Mouse (Mus musculus) layer of hippocampus, adult 2 months (tissue): ENCODE measurements around the gene Rpl35a. TPM values are rescaled to one million over a fixed set of nuclear protein-coding genes. Genes with fewer than 3 reads are reported as not detected.

Source experiments
- DNase-seq, 2 experiments: peaks; one replicate each; pipeline ENCODE4 v3.0.0; 2022; ENCODE audit warnings: low spot score in 2 of 2
- H3K27ac ChIP-seq: fragments of 200-600 bp; 2 replicates; pipeline ENCODE4 v1.8.1; 2022
- H3K4me3 ChIP-seq: fragments of 200-600 bp; 2 replicates; pipeline ENCODE4 v1.8.1; 2022; ENCODE audit warnings: mild to moderate bottlenecking
- CTCF ChIP-seq: fragments of 200-600 bp; conservative IDR thresholded peaks from 2 replicates; pipeline ENCODE4 v1.8.1; 2022; ENCODE audit warnings: antibody characterized with exemption, mild to moderate bottlenecking, moderate library complexity
- long read RNA-seq, 2 experiments: library from polyadenylated mRNA; stranded (forward); transcript quantifications; one replicate each; pipeline ENCODE4 v2.0.0; 2021; ENCODE audit warnings: borderline mapping rate in 2 of 2
- total RNA-seq, 2 experiments: library from RNA; stranded (reverse); gene quantifications; 2 replicates each; pipeline ENCODE4 v1.2.3; 2021

Rpl35a gene
- total RNA-seq, result 100 to 1,000 TPM; 323 to 325 TPM
- long read RNA-seq, experiment 1, transcript Rpl35a-201 (5 exons, 491 nt), result minor isoform, 6 of 28 reads
- long read RNA-seq, experiment 1, transcript Rpl35a-205 (5 exons, 510 nt), result major isoform, 15 of 28 reads
- long read RNA-seq, experiment 1, partial matches to known transcripts, result 1 of 28 reads
- long read RNA-seq, experiment 1, other reads (novel, unspliced or antisense), result 0 of 28 reads
- long read RNA-seq, experiment 2, transcript Rpl35a-203 (5 exons, 519 nt), result minor isoform, 6 of 43 reads
- long read RNA-seq, experiment 2, transcript Rpl35a-201 (5 exons, 491 nt), result minor isoform, 5 of 43 reads
- long read RNA-seq, experiment 2, transcript Rpl35a-205 (5 exons, 510 nt), result major isoform, 28 of 43 reads
- long read RNA-seq, experiment 2, partial matches to known transcripts, result 0 of 43 reads
- long read RNA-seq, experiment 2, other reads (novel, unspliced or antisense), result 0 of 43 reads

- peak within 1 kb of the TSS; percentile 100 for H3K27ac ChIP-seq
- H3K4me3 ChIP-seq, result peak within 1 kb of the TSS; percentile 75
- TF ChIP-seq CTCF, result no peak
- DNase-seq, result peak; percentile 78 to 87
These were observed at the start of gene Rpl35a, which contains the start of gene Iqcg for GRCm38 (mm10) chr16:33056095-33056785. Rpl35a (plus strand) TSS chr16:33056453. Iqcg (minus strand) TSS chr16:33056218.

- H3K27ac ChIP-seq, result no peak overlapping the region
- H3K4me3 ChIP-seq, result no peak overlapping the region
- DNase-seq, result no peak
- no peak for TF ChIP-seq CTCF
These were observed 49.4 kb upstream of the Rpl35a start for GRCm38 (mm10) chr16:33006888-33007287.

- no peak overlapping the region for H3K27ac ChIP-seq
These were observed 48.8 kb upstream of the Rpl35a start for GRCm38 (mm10) chr16:33007436-33007835.

GRCm38 (mm10) chr16:33010166-33010565, 46.1 kb upstream of the Rpl35a start:
- H3K4me3 ChIP-seq, result no peak overlapping the region
- DNase-seq, result peak; percentile 18 to 23
- TF ChIP-seq CTCF, result no peak
- no peak overlapping the region for H3K27ac ChIP-seq

More at GRCm38 (mm10) chr16:33007436-33007835, 48.8 kb upstream of the Rpl35a start:
- no peak overlapping the region for H3K4me3 ChIP-seq
- no peak for TF ChIP-seq CTCF
- no peak for DNase-seq

GRCm38 (mm10) chr16:33013801-33014200, 42.5 kb upstream of the Rpl35a start:
- DNase-seq, result no peak
- TF ChIP-seq CTCF, result no peak
- Histone ChIP-seq H3K27ac (no peak overlapping the region), H3K4me3 (no peak overlapping the region)

GRCm38 (mm10) chr16:33014921-33015320, 41.3 kb upstream of the Rpl35a start:
- no peak overlapping the region for H3K27ac ChIP-seq
- H3K4me3 ChIP-seq, result no peak overlapping the region
- DNase-seq, result no peak
- no peak for TF ChIP-seq CTCF

GRCm38 (mm10) chr16:33015396-33015907, 40.8 kb upstream of the Rpl35a start:
- no peak for DNase-seq
- Histone ChIP-seq H3K4me3 (no peak overlapping the region), H3K27ac (no peak overlapping the region)
- no peak for TF ChIP-seq CTCF

GRCm38 (mm10) chr16:33015986-33016385, 40.3 kb upstream of the Rpl35a start:
- no peak overlapping the region for H3K27ac ChIP-seq
- H3K4me3 ChIP-seq, result no peak overlapping the region
- no peak for DNase-seq
- TF ChIP-seq CTCF, result no peak

GRCm38 (mm10) chr16:33017677-33018349, 38.4 kb upstream of the Rpl35a start:
- no peak for DNase-seq
- no peak overlapping the region for H3K4me3 ChIP-seq
- no peak for TF ChIP-seq CTCF
- no peak overlapping the region for H3K27ac ChIP-seq

GRCm38 (mm10) chr16:33019117-33019770, 37.0 kb upstream of the Rpl35a start:
- no peak for DNase-seq
- no peak for TF ChIP-seq CTCF
- no peak overlapping the region for H3K4me3 ChIP-seq
- H3K27ac ChIP-seq, result no peak overlapping the region

GRCm38 (mm10) chr16:33021381-33021780, 34.9 kb upstream of the Rpl35a start:
- TF ChIP-seq CTCF, result no peak
- H3K4me3 ChIP-seq, result no peak overlapping the region
- H3K27ac ChIP-seq, result no peak overlapping the region
- no peak for DNase-seq

GRCm38 (mm10) chr16:33023750-33024149, 32.5 kb upstream of the Rpl35a start:
- Histone ChIP-seq H3K27ac (no peak overlapping the region; the same call in 1 of the 2 replicates), H3K4me3 (no peak overlapping the region)
- peak; percentile 72 to 91 for DNase-seq
- peak; percentile 95 for TF ChIP-seq CTCF
